Mouse (Mus musculus) forebrain, embryonic 16.5 days (tissue): ENCODE measurements at regions not wholly inside any gene's neighbourhood (a gene's known extent, or its start where the extent isn't known, plus 50 kb on each side); places are given as distances from the start of the nearest gene placed in this dataset.

Source experiments
- ATAC-seq: fragments of 200-750 bp; cut with Nextera tagmentation; 2 replicates; pipeline ENCODE4 v1.8.0; 2017; ENCODE audit warnings: mild to moderate bottlenecking, moderate library complexity
- H3K27ac ChIP-seq: fragments of 300-500 bp; sonication (generic); 2 replicates; pipeline ENCODE4 v1.5.1; 2014; ENCODE audit warnings: low read length, control low read depth
- H3K27me3 ChIP-seq: fragments of 300-500 bp; sonication (generic); replicated peaks from 2 replicates; pipeline ENCODE4 v1.6.1; 2014; ENCODE audit warnings: low read length; ENCODE audit not compliant: control insufficient read depth, insufficient read depth
- H3K36me3 ChIP-seq: fragments of 300-500 bp; sonication (generic); 2 replicates; pipeline ENCODE4 v1.6.1; 2014; ENCODE audit not compliant: control insufficient read depth, insufficient read depth
- H3K4me1 ChIP-seq: fragments of 300-500 bp; sonication (generic); replicated peaks from 2 replicates; pipeline ENCODE4 v1.6.1; 2014; ENCODE audit warnings: low read length; ENCODE audit not compliant: control insufficient read depth, insufficient read depth
- H3K4me2 ChIP-seq: fragments of 300-500 bp; sonication (generic); 2 replicates; pipeline ENCODE4 v1.6.1; 2014; ENCODE audit warnings: mild to moderate bottlenecking, low read length, control low read depth
- H3K4me3 ChIP-seq: fragments of 300-500 bp; sonication (generic); replicated peaks from 2 replicates; pipeline ENCODE4 v1.5.1; 2014; ENCODE audit warnings: mild to moderate bottlenecking, low read length, control low read depth
- H3K9ac ChIP-seq: fragments of 300-500 bp; sonication (generic); replicated peaks from 2 replicates; pipeline ENCODE4 v1.6.1; 2014; ENCODE audit warnings: low read depth, low read length, control low read depth
- H3K9me3 ChIP-seq: fragments of 300-500 bp; sonication (generic); 2 replicates; pipeline ENCODE4 v1.6.1; 2016; ENCODE audit warnings: low read length; ENCODE audit not compliant: control insufficient read depth
- WGBS: fragments of 180-500 bp; shearing (Covaris S2); extraction: QIAGEN DNeasy Blood & Tissue Kit; methylation state at CpG from one replicate; pipeline ENCODE4 v1.1.7; 2014; 5-methylcytosine and 5-hydroxymethylcytosine counted together

DNA sequence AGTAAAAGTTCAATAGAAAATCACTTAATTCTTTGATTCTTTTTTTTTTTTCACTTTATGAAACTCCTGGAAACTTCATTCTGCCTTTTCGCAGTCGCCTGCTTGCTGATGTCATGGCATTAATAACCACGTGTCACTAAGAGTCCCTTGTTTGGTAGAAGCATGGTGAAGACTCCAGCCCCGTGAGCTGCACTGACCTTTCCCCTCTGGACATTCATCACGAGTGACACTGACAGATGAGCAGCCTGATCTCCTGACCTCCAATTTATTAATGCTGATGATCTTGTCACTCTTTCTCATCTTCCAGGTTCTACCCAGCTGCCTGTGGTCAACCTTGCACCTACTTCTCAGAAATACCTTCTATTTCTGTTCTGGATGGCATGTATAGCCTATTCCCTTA lies 867.1 kb upstream of the Slit2 start:
- Histone ChIP-seq H3K4me3 (no peak overlapping the region), H3K27me3 (no peaks in the 10 kb centered on the region), H3K4me2 (no peak overlapping the region), H3K36me3 (no peaks in the 10 kb centered on the region), H3K4me1 (no peaks in the 10 kb centered on the region), H3K27ac (no peak overlapping the region), H3K9ac (no peak overlapping the region), H3K9me3 (no peaks in the 10 kb centered on the region)
- 81% methylated on average over 5 of the region's 5 CpGs for WGBS
- no peak for ATAC-seq

GRCm38 (mm10) chr5:47095703-47096102 lies 887.2 kb upstream of the Slit2 start:
- no peak overlapping the region for H3K4me2 ChIP-seq
- no peaks in the 10 kb centered on the region for H3K36me3 ChIP-seq
- H3K27me3 ChIP-seq = no peaks in the 10 kb centered on the region
- H3K27ac ChIP-seq = no peak overlapping the region
- no peak overlapping the region for H3K4me3 ChIP-seq
- H3K4me1 ChIP-seq = no peaks in the 10 kb centered on the region
- ATAC-seq = no peak
- H3K9ac ChIP-seq = no peak overlapping the region
- no peaks in the 10 kb centered on the region for H3K9me3 ChIP-seq

- Histone ChIP-seq H3K9ac (no peak overlapping the region), H3K27ac (no peak overlapping the region), H3K4me1 (0 out of 2 replicates have a peak, but pooled peaks cover 2% of the 10 kb centered on the region), H3K27me3 (no peaks in the 10 kb centered on the region), H3K9me3 (no peaks in the 10 kb centered on the region), H3K4me2 (no peak overlapping the region), H3K4me3 (no peak overlapping the region), H3K36me3 (no peaks in the 10 kb centered on the region)
- 14% methylated on average over 3 of the region's 3 CpGs for WGBS
- peak; percentile 43; the same call in 1 of the 2 replicates for ATAC-seq
Measured at GRCm38 (mm10) chr5:47052942-47053341, 930.0 kb upstream of the Slit2 start.

GRCm38 (mm10) chr5:47036752-47037151 lies 946.2 kb upstream of the Slit2 start:
- Histone ChIP-seq H3K4me3 (no peak overlapping the region), H3K9me3 (no peaks in the 10 kb centered on the region), H3K4me2 (no peak overlapping the region), H3K27ac (no peak overlapping the region), H3K27me3 (no peaks in the 10 kb centered on the region), H3K36me3 (no peaks in the 10 kb centered on the region), H3K4me1 (no peaks in the 10 kb centered on the region), H3K9ac (no peak overlapping the region)
- ATAC-seq = no peak
- WGBS = 68% methylated on average over 1 of the region's 1 CpGs

- Histone ChIP-seq H3K27ac (no peak overlapping the region), H3K4me1 (no peaks in the 10 kb centered on the region), H3K4me3 (no peak overlapping the region), H3K36me3 (no peaks in the 10 kb centered on the region), H3K27me3 (no peaks in the 10 kb centered on the region), H3K9me3 (no peaks in the 10 kb centered on the region), H3K4me2 (no peak overlapping the region), H3K9ac (no peak overlapping the region)
- peak; percentile 72 for ATAC-seq
- WGBS = 31% methylated on average over 7 of the region's 7 CpGs
Measured at GRCm38 (mm10) chr5:47034021-47034420, 948.9 kb upstream of the Slit2 start.

DNA sequence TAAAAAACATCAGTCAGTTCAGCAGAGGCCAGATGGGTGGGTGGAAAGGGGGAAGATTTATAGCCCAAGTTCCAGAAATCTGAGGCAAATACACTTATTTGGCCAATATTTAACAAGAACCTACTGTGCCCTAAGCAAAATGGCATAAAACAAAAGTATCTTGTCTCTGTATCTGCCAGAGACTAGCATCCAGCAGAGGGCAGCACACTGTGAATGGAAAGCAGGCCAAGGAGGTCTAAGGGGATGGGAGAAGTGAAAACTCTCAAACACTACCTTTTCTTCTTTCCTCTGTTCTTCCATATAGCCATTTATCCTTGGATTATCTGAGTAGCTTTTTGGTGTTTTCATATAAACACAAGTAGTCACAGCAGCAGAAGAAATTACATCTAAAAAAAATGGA lies 968.6 kb upstream of the Slit2 start:
- H3K4me2 ChIP-seq = no peak overlapping the region
- no peak overlapping the region for H3K27ac ChIP-seq
- ATAC-seq = no peak
- no peaks in the 10 kb centered on the region for H3K36me3 ChIP-seq
- no peaks in the 10 kb centered on the region for H3K4me1 ChIP-seq
- no peaks in the 10 kb centered on the region for H3K27me3 ChIP-seq
- no peak overlapping the region for H3K4me3 ChIP-seq
- H3K9ac ChIP-seq = no peak overlapping the region
- H3K9me3 ChIP-seq = no peaks in the 10 kb centered on the region

DNA sequence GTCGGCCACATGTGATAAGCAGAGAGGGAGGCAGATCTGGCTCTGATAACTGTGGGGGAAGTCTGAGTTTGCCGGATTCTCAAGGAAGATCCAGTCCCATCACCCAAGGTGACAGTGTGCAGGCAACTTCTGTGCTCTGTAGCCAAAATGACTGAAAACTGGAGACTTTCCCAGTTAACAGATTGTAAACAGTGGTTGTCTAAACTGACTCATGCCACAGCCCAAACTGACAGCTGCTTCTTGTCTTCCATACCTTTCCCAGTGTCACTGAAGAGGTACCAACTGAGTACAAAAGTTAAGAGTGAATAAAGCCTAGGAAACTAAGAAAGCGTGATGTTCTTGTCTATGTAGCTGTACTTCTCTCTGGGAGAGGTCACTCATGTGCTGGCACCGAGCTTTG lies 990.4 kb upstream of the Slit2 start:
- H3K4me2 ChIP-seq = no peak overlapping the region
- no peak overlapping the region for H3K4me3 ChIP-seq
- no peak overlapping the region for H3K27ac ChIP-seq
- no peak overlapping the region for H3K9ac ChIP-seq
- 79% methylated on average over 4 of the region's 4 CpGs for WGBS
- H3K4me1 ChIP-seq = no peaks in the 10 kb centered on the region
- H3K36me3 ChIP-seq = no peaks in the 10 kb centered on the region
- no peaks in the 10 kb centered on the region for H3K27me3 ChIP-seq
- no peaks in the 10 kb centered on the region for H3K9me3 ChIP-seq
- ATAC-seq = no peak

DNA sequence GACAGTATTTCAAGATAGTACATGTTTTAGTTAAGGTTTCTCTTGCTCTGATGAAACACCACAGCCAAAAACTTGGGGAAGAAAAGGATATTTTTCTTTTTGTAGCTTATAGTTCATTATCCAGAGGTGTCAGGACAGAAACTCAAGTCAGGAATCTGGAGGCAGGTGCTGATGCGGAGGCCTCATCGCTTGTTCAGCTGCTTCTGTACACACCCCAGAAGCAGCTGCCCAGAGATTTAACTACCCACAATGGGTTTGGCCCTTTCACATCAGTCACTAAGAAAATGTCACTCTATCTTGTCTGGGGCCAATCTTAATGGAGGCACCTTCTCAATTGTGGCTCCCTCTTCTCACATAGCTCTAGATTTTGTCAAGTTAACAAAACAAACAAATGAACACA lies 996.4 kb upstream of the Slit2 start:
- ATAC-seq = no peak
- Histone ChIP-seq H3K9ac (no peak overlapping the region), H3K36me3 (no peaks in the 10 kb centered on the region), H3K4me2 (no peak overlapping the region), H3K4me1 (no peaks in the 10 kb centered on the region), H3K4me3 (no peak overlapping the region), H3K27me3 (no peaks in the 10 kb centered on the region), H3K9me3 (no peaks in the 10 kb centered on the region), H3K27ac (no peak overlapping the region)
- WGBS = 86% methylated on average over 2 of the region's 2 CpGs

GRCm38 (mm10) chr5:46980326-46980725 lies 1002.6 kb upstream of the Slit2 start:
- H3K9me3 ChIP-seq = no peaks in the 10 kb centered on the region
- no peaks in the 10 kb centered on the region for H3K4me1 ChIP-seq
- no peak overlapping the region for H3K4me2 ChIP-seq
- no peak overlapping the region for H3K9ac ChIP-seq
- H3K4me3 ChIP-seq = no peak overlapping the region
- H3K27ac ChIP-seq = no peak overlapping the region
- H3K27me3 ChIP-seq = no peaks in the 10 kb centered on the region
- WGBS = 85% methylated on average over 2 of the region's 2 CpGs
- H3K36me3 ChIP-seq = no peaks in the 10 kb centered on the region
- no peak for ATAC-seq

GRCm38 (mm10) chr5:46968870-46969436 lies 1014.0 kb upstream of the Slit2 start:
- Histone ChIP-seq H3K4me3 (no peak overlapping the region), H3K27ac (no peak overlapping the region), H3K36me3 (no peaks in the 10 kb centered on the region), H3K9me3 (no peaks in the 10 kb centered on the region), H3K9ac (no peak overlapping the region), H3K27me3 (no peaks in the 10 kb centered on the region), H3K4me2 (no peak overlapping the region), H3K4me1 (no peaks in the 10 kb centered on the region)
- WGBS = 92% methylated on average over 5 of the region's 5 CpGs
- ATAC-seq = no peak
